Mouse (Mus musculus) spleen, postnatal 36 days (tissue): ENCODE measurements around the gene Lamtor3.
"Not testable (repeated sequence)": the region's sequence is repeated elsewhere in the genome, so short reads cannot be mapped to it uniquely, and the experiment has no call there.

Source experiments
- DNase-seq, 2 experiments: peaks; one replicate each; pipeline ENCODE4 v3.0.0; 2022; ENCODE audit warnings: low spot score in 2 of 2, mixed read lengths in 1 of 2

Lamtor3 gene

GRCm38 (mm10) chr3:137918172-137918931 is at the start of gene Lamtor3:
Gene Lamtor3 (plus strand): TSS chr3:137918506.
- DNase-seq: peak; percentile 84 to 87

DNA sequence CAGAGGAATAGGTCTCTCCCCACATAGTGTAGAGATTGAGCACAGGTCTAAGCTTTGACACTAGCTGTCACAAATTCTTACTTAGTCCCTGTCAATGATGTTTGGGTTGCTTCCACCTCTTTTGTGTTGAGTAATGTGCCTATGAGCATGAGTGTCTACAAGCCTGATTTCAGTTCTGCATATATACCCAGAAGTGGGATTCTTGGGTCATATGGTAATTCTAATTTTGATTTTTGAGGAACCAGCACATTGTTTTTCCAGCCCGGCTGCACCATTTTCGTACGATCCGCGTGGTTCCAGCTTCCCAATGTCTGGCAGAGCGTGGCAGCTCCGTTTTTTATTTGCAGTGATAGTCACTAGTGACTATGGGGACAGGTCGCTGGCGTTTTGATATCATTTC is 48.9 kb upstream of the Lamtor3 start:
- no peak for DNase-seq

- DNase-seq: no peak
Observed at GRCm38 (mm10) chr3:137879313-137879712, 39.0 kb upstream of the Lamtor3 start.

GRCm38 (mm10) chr3:137880109-137880748 is 38.1 kb upstream of the Lamtor3 start:
- no peak for DNase-seq

- DNase-seq: no peak
Observed at GRCm38 (mm10) chr3:137881093-137881492, 37.2 kb upstream of the Lamtor3 start.

GRCm38 (mm10) chr3:137887961-137888360 is 30.3 kb upstream of the Lamtor3 start:
- no peak for DNase-seq

DNA sequence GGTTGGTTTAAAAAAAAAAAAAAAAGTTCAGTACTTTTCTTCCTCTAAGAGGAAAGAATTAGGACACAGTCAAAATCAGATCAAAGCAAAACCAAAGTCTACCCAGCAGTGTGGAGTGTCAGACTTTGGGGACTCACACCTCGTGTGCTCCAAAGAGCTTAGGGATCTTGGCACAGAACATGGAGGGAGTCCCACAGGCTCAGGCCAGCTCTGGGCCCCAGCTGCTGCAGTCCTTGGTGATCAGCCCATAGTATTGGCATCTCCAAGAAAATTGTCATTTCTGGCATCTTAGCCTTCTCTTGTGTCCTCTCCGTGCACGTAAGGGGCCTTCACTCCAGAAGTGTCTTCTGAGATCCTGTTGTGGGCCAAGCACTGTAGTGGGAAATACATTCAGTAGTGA is 27.2 kb upstream of the Lamtor3 start:
- no peak for DNase-seq

GRCm38 (mm10) chr3:137892118-137892517 is 26.2 kb upstream of the Lamtor3 start:
- DNase-seq: no peak

DNA sequence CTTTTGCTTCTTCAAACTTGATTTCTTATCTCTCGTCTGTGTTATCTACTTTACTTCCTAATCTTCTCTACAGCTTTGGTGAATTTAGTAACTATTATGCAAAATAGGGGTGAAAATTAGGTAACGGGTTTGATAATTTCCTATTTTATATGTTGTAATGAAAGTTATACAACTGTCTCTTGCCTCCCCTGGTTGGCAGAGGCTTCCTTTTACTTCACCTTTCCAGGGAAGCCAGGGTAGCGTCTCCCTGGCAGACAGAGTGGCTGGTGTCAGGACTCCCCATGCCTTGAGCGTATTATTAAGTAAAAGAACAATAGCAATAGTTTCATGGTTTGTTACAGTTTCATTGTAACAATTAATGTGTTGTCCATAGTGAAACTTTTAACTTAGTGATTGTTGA is 24.5 kb upstream of the Lamtor3 start:
- DNase-seq: no peak

DNA sequence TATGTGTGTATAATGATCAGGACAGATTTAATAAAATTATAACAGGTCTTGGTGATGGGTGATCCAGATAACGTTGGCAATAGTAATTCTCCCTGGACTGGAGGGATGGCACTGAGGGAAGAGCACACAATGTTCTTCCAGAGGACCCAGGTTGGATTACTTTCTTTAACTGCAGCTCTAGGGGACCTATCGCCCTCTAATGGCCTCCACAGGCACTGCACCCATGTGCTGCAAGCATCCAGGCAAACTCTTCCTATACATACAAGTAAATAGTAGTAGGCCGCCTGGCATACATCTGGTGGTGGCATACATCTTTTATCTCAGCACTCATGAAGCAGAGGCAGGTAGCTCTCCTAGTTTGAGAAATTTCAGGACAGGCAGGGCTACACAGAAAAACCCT is 23.1 kb upstream of the Lamtor3 start:
- DNase-seq: no peak

DNA sequence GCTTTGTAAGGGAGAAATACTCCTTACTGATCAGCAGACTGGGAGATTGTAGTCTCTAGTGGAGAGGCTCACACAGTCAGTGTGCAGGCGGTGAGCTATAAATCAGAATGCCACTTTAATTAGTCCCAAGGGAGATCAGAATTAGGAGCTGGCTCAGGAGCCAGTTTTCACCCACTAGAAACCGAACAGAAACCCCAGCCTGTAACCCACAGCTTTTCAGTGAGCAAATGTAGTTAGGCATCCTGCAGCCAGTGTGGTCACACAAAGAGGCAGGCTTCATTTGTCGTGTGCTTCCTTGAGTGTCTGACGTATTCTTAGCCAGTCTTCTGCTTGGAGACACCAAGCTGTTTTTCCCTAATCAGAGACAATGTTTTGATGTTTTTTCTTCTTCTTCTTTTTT is 21.9 kb upstream of the Lamtor3 start:
- DNase-seq: peak in 1 of 2 experiments; percentile 8

DNA sequence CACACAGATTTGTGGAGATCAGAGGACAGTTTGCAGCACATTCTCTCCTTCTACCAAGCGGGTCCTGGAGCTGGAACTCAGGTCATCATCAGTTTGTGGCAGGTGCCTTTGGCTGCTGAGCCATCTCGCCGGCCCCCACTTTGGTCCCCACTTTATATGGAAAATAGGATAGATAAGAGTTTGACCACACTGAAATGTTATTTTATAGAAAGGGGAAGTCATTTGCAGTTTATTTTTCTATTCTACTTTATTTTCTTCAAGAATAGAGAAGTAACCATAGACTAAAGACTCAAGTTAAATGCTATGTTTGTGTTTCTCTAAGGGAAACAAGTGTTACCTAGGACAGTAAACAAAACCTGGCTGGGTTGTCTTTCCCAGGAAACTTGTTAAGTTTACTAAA is 21.4 kb upstream of the Lamtor3 start:
- no peak for DNase-seq

DNA sequence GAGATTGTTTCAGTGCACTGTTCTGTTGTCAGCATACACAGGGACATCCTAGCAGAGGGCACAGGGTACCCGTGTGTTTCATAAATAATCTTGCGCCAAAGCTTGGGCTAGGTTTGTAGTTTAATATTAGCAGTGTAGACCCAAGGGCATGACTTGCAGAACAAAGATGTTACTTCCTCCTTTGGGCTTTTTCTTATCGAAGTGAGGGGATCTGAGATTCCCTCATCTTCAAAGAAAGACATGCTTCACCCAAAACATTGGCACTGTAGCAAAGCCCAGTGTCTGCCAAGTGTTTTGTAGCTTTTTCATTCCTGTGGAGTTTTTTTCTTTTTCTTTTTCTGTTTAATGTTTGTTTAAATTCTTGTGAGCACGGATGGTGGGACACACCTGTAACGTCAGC is 20.6 kb upstream of the Lamtor3 start:
- DNase-seq: no peak

DNA sequence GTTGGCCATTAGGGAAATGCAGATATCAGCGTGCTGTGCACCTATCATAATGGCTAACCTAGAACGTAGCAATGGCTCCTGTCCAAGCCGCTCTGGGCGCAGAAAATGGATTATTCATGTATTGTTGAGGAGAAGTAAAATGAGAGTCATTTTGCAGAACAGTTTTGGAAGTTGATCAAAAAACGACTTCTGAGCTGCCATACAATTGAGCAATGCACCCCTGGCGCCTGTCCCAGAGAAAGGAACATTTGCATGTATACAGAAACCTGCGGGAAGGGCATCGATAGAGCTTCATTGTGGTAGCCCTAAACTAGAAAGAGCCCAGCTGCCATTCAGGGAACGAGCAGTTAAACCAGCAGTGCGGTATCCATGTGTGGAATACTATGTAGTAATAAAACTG is 18.2 kb upstream of the Lamtor3 start:
- no peak for DNase-seq

- no peak for DNase-seq
Observed at GRCm38 (mm10) chr3:137913093-137913492, 5.2 kb upstream of the Lamtor3 start.

GRCm38 (mm10) chr3:137914567-137914966 is 3.7 kb upstream of the Lamtor3 start:
- DNase-seq: not testable (repeated sequence)

DNA sequence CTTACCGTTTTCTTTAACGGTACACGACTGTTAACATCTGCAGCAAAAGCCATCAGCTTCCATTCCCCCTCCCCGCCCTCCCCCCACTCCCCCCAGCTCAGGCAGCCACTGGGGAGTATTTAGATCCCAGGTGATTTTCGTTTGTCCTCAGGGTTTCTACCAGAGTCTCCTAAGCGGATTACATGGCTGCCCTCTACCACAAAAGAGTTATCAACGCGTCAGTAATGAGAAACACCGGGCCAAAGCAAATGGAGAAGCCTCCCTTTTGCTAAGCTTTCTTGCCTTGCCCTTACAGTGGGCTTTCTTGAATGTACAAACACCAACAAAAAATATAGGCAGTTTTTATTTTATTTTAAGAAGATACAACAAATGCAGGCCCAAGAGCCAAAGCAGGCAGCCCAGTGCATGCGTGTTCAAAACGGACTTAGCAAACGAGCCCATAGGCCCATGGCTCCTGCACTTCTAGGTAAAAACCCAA is 573 bp upstream of the Lamtor3 start:
- DNase-seq: no peak

GRCm38 (mm10) chr3:137918932-137919311 is 616 bp downstream of the Lamtor3 start:
- no peak for DNase-seq

DNA sequence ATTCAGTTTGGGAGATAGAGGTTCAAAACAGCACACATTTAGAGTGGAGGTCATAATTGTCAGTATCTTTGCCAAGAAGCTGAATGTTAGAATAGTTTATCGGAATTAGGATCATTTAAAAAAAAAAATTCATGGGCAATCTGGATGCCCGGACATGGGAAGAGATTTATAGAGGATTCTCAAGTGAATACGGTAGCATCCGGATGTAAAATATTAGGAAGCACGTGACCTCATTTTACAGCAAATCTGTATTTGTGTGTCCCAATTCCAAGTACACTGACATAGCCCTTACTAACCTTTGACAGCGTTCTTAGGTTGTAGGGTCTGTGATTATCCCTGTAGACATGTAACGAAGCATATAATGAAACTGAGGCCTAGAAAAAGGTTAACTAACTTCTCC is 1.1 kb downstream of the Lamtor3 start:
- DNase-seq: no peak

GRCm38 (mm10) chr3:137920594-137920993 is 2.3 kb downstream of the Lamtor3 start:
- no peak for DNase-seq

DNA sequence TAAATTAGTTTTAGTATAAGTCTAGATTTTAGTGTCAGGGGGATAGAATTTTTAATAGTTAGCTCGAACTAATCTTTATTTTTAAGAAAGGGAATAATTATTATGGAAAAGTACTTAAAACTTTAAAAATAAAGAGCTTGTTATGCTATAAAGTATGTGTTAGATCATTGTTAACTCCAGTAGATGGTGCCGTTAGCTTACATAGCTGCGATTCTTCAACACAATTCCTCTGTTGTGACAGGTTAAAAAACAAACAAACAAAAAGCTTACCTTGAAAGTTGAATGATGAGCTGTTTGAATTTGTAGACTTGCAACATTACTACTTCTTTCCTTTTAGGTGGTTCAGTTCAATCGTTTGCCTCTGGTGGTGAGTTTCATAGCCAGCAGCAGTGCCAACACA is 8.7 kb downstream of the Lamtor3 start:
- no peak for DNase-seq

DNA sequence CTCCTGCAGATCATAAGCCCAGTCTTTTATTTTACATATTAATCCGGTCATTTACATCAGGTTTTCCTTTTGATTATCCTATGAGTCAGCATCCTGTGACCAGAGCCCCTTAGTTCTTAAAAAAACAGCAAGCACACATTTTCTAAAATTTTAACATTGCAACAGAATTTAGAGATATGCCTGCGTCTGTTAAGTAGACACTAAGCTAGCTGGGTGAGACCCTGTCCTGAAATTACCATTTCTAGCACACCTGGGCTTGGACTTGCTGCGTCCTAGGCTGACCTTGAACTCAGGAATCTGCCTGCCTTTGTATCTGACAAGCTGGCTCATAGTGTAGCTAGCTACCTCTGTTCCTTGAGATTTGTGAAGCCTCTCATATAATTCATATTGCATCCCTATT is 11.6 kb downstream of the Lamtor3 start:
- DNase-seq: no peak

GRCm38 (mm10) chr3:137932748-137933147 is 14.4 kb downstream of the Lamtor3 start:
- DNase-seq: no peak
